Comparison of ENCODE assay signal across 8 mouse cellular contexts in genomic region chr13:109229618-109230334, GRCm38 (mm10).
DNase-seq lines count a peak whose midpoint lies in the region; ATAC-seq lines count a peak whose summit lies in the region.

No protein-coding gene starts in this region.

- no peaks in the 10 kb centered on the region for H3K9me3 ChIP-seq in embryonic facial prominence, embryonic 13.5 days

- H3K36me3 ChIP-seq in embryonic facial prominence, embryonic 13.5 days, result no peaks in the 10 kb centered on the region

- H3K9ac ChIP-seq in embryonic facial prominence, embryonic 13.5 days, result no peak overlapping the region

- peak overlapping the region; percentile 47 for H3K4me2 ChIP-seq in embryonic facial prominence, embryonic 13.5 days

- peak; percentile 24 to 39 for DNase-seq in lung, adult 18-20 months
- DNase-seq in lung, postnatal 14 days, result no peak
- DNase-seq in induced T-regulatory cell, adult 2 months (ENCODE audit: low read depth), result peak; percentile 74
- DNase-seq in urinary bladder, postnatal 25 days (ENCODE audit: low spot score), result no peak
- DNase-seq in adrenal gland, adult 8-10 months, result no peak

- no peak for ATAC-seq in embryonic facial prominence, embryonic 13.5 days (ENCODE audit: insufficient number of reproducible peaks, insufficient read depth, low FRiP score, low TSS enrichment, low read depth)
- ATAC-seq in megakaryocyte-erythroid progenitor cell, adult 5-6 weeks (replicated peaks; ENCODE audit: low FRiP score, low TSS enrichment, poor library complexity, severe bottlenecking), result 0 out of 2 replicates have a peak, but pooled peaks have one; percentile 28
- no peak for ATAC-seq in erythroid progenitor cell, adult 5-6 weeks (replicated peaks; ENCODE audit: low FRiP score, poor library complexity, severe bottlenecking)

- H3K27ac ChIP-seq in embryonic facial prominence, embryonic 13.5 days, result no peak overlapping the region

- WGBS in embryonic facial prominence, embryonic 13.5 days, result 40% methylated on average over 17 of the region's 17 CpGs

- H3K4me1 ChIP-seq in embryonic facial prominence, embryonic 13.5 days, result peaks cover 25% of the 10 kb centered on the region

- no peaks in the 10 kb centered on the region for H3K27me3 ChIP-seq in embryonic facial prominence, embryonic 13.5 days

- peak overlapping the region; percentile 16; the same call in 1 of the 2 replicates for H3K4me3 ChIP-seq in embryonic facial prominence, embryonic 13.5 days

Comparison
In these comparisons a context has a peak if more than half of its experiments do, and no peak if none do; other contexts are left out.
1. DNase-seq: peak in lung, adult 18-20 months (2 of 2) and induced T-regulatory cell, adult 2 months (single experiment); none in lung, postnatal 14 days (single experiment), urinary bladder, postnatal 25 days (single experiment) and adrenal gland, adult 8-10 months (single experiment).